Mouse (Mus musculus): Measurements from ENCODE around the gene Lmln.

DNA sequence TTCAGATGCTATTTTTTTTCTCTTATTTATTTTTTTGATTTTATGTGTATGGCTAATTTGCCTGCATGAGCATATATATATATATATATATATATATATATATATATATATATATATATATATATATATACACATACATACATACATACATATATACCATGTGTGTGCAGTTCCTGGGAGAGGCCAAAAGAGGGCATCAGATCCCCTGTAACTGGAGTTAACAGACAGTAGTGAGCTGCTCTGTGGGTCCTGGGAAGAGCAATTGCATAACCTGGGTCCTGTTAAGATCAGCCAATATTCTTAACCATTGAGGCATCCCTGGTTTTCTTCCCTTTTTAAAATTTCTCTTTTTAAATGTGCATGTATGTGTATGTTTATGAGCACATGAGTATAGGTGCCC, 8.6 kb downstream of the Lmln start:
- TF ChIP-seq CTCF (IDR thresholded peaks at IDR 0.05; ENCODE audit: control insufficient read depth, insufficient read depth, insufficient replicate concordance, low read depth, low read length) (no peak), POLR2A (IDR thresholded peaks at IDR 0.05; ENCODE audit: control insufficient read depth, low read depth, low read length) (no peak)

Measured in testis, adult 2 months (tissue).